In the genomic region with DNA sequence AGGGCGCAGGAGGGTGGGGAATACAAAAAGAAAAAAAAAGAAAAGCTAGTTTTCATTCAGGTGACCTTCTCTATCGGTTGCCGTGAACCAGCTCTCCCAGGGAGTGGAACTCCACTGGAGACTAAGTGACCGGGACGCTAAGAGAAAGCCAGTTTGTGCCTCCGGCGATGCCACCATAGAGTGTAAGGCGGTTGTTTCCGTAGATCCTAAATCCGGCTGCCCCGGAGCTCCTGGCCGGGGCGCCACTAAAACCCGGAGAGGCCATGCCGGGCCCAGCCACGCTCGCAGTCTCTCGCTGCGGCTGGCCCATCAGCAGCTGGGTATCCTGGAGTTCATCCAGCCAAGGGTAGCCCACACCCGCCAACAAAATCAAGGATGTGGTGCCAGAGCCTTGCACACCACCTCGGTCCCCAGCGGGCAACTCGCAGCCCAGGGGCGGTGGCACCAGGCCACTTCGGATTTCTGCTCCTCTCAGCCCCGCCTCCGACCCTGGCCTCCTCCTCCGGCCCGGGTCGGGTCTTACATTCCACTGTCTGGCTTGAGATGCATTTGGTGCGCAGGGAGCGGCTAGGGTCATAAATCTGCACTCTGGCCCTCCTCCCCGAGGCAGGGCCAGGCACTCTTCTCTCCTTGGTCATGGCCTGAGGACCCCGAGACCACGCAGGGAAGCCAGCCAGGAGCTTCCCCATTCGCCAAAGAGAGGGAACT, we compare ENCODE assay signal across 8 mouse cellular contexts. TPM values are rescaled to one million over a fixed set of nuclear protein-coding genes. Genes with fewer than 3 reads are reported as not detected.
DNase-seq lines count a peak whose midpoint lies in the region; ATAC-seq and TF ChIP-seq lines count a peak whose summit lies in the region.

No protein-coding gene starts in this region.

- no peaks in the 10 kb centered on the region for H3K27me3 ChIP-seq in Patski
- H3K27me3 ChIP-seq in hindbrain, embryonic 11.5 days (ENCODE audit: control insufficient read depth, insufficient read depth, low read length): no peaks in the 10 kb centered on the region

- ATAC-seq in Patski: peak; percentile 49
- peak; percentile 11; the same call in 1 of the 2 replicates for ATAC-seq in hindbrain, embryonic 11.5 days (ENCODE audit: low FRiP score)

- peaks cover 17% of the 10 kb centered on the region for H3K4me1 ChIP-seq in hindbrain, embryonic 11.5 days (replicated peaks; ENCODE audit: control insufficient read depth, insufficient read depth, low read length)

- peak overlapping the region; percentile 99 for H3K4me3 ChIP-seq in hindbrain, embryonic 11.5 days (ENCODE audit: low read depth, low read length)

- H3K27ac ChIP-seq in hindbrain, embryonic 11.5 days (ENCODE audit: low read depth, low read length): peak overlapping the region; percentile 100

- H3K9ac ChIP-seq in hindbrain, embryonic 11.5 days (ENCODE audit: low read depth, low read length): peak overlapping the region; percentile 99

- POLR2A ChIA-PET in Patski (lab: Charles Lee): interaction anchor here (0.6 to 4.8 kb wide), 17 partner anchors 8 to 232 kb away, joined by 3 to 43 read pairs (median 5); no protein-coding TSS in a partner anchor

- in situ Hi-C loops in Patski (cut with MboI; ENCODE audit: low pct_unique_long_range_greater_than_20kb): no loop called here

- 0% methylated on average over 36 of the region's 36 CpGs for WGBS in hindbrain, embryonic 11.5 days

- CTCF ChIA-PET in Patski (lab: Charles Lee): interaction anchor here (1.0 to 1.9 kb wide), 4 partner anchors 9 to 56 kb away, joined by 3 to 5 read pairs (median 3); no protein-coding TSS in a partner anchor

- no peaks in the 10 kb centered on the region for H3K9me3 ChIP-seq in hindbrain, embryonic 11.5 days (ENCODE audit: control insufficient read depth, low read length)

- TF ChIP-seq CTCF in Patski (IDR thresholded peaks at IDR 0.05): no peak

- no peak for DNase-seq in Patski (ENCODE audit: low read depth, low spot score)
- peak; percentile 92 for DNase-seq in cerebellum, adult 9-11 months
- DNase-seq in frontal cortex, postnatal 14 days (ENCODE audit: low spot score in 2 of 2): peak; percentile 67 to 73
- DNase-seq in hindbrain, embryonic 11.5 days (ENCODE audit: low spot score): peak; percentile 87
- peak; percentile 79 to 81 for DNase-seq in layer of hippocampus, postnatal 14 days (ENCODE audit: low spot score in 2 of 2)
- peak; percentile 91 for DNase-seq in lung, postnatal 25 days (ENCODE audit: low spot score)
- peak; percentile 94 for DNase-seq in retina, postnatal 1 day
- DNase-seq in urinary bladder, postnatal 4 days (ENCODE audit: low spot score in 2 of 2): peak; percentile 92 to 93

- no peaks in the 10 kb centered on the region for H3K36me3 ChIP-seq in hindbrain, embryonic 11.5 days (ENCODE audit: control insufficient read depth, insufficient read depth, low read length)

- peak overlapping the region; percentile 93 for H3K4me2 ChIP-seq in hindbrain, embryonic 11.5 days (replicated peaks; ENCODE audit: low read depth, low read length)

RNA-seq across cellular contexts. Expression of a gene that starts 4.0 kb away (rescaled TPM):
- polyA plus RNA-seq in Patski (2021): 116 TPM
- 30.7 and 44.0 TPM in 2 replicates for polyA plus RNA-seq in hindbrain, embryonic 11.5 days (2014; fragmentation: Nextera tagmentation; extraction: Ambion mirVana)
- total RNA-seq in layer of hippocampus, postnatal 14 days (2021): 100 to 1,000 TPM; 172 to 184 TPM
